Mouse (Mus musculus): ENCODE results near the gene Cldn14. TPM values are rescaled to one million over a fixed set of nuclear protein-coding genes. Genes with fewer than 3 reads are reported as not detected.

The Cldn14 gene
- polyA plus RNA-seq, 1 experiment from 2014 or later = not detected

DNA sequence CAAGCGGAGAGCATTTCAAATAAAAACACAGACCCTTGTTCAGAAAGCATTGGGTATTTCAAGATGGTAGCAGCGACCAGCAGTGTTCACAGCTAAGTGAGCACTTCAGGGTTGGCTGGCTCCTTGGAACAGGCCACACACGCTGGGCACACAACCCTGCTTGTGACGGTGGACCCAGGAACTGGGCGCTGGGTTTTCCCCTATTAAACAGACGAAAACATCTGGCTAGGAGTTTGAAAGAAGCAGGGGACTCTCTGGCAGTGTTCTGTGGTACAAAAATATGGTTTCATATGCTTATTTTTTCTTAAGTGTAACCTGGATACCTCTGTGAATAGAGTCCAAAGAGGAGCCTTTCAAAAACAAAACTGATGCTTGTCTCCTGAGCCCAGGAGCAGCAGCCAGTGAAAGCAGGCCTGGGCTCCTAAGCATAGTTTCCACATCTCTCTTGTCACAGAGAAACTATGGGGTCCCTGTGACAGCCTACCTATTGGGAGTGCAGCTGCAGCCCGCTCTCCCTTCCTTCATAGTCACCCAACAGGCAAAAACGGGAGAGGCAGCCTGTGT lies 82.9 kb downstream of the Cldn14 start:
- no peaks in the 10 kb centered on the region for H3K9me3 ChIP-seq (ENCODE audit: control insufficient read depth, low read length)
- no peaks in the 10 kb centered on the region for H3K27me3 ChIP-seq (replicated peaks; ENCODE audit: control insufficient read depth, insufficient read depth, low read length)
- WGBS = 79% methylated on average over 8 of the region's 8 CpGs
- H3K4me2 ChIP-seq (ENCODE audit: low read length) = no peak overlapping the region
- H3K27ac ChIP-seq (ENCODE audit: low read length) = no peak overlapping the region
- ATAC-seq = no peak
- no peak overlapping the region for H3K4me3 ChIP-seq (replicated peaks; ENCODE audit: low read length)
- H3K36me3 ChIP-seq (ENCODE audit: control insufficient read depth, insufficient read depth) = no peaks in the 10 kb centered on the region
- no peaks in the 10 kb centered on the region for H3K4me1 ChIP-seq (replicated peaks; ENCODE audit: control insufficient read depth, insufficient read depth, low read length)
- H3K9ac ChIP-seq (replicated peaks; ENCODE audit: low read depth, low read length) = no peak overlapping the region

DNA sequence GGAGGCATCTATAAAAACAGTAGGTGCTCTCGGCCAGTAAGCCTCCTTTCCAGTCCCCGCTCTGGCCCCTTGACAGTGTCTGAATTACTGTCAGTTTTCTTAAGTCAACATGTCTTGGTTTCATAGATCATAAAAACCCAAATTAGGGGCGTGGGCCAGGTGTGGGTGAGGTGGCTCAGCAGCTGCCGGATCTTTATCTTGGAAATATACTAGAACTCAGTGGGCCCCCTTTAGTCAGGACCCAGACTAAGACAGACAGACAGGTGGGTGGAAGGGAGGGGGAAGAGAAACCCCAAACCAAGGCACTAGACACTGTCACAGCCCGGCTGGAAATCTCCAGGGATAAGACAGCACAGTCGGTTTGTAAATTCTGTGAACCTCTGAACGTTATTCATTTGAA lies 84.8 kb downstream of the Cldn14 start:
- 74% methylated on average over 7 of the region's 7 CpGs for WGBS
- no peak for ATAC-seq
- Histone ChIP-seq H3K9ac (replicated peaks; ENCODE audit: low read depth, low read length) (no peak overlapping the region), H3K27me3 (replicated peaks; ENCODE audit: control insufficient read depth, insufficient read depth, low read length) (no peaks in the 10 kb centered on the region), H3K4me3 (replicated peaks; ENCODE audit: low read length) (no peak overlapping the region), H3K4me2 (ENCODE audit: low read length) (no peak overlapping the region), H3K4me1 (replicated peaks; ENCODE audit: control insufficient read depth, insufficient read depth, low read length) (no peaks in the 10 kb centered on the region), H3K36me3 (ENCODE audit: control insufficient read depth, insufficient read depth) (no peaks in the 10 kb centered on the region), H3K9me3 (ENCODE audit: control insufficient read depth, low read length) (no peaks in the 10 kb centered on the region), H3K27ac (ENCODE audit: low read length) (no peak overlapping the region)

DNA sequence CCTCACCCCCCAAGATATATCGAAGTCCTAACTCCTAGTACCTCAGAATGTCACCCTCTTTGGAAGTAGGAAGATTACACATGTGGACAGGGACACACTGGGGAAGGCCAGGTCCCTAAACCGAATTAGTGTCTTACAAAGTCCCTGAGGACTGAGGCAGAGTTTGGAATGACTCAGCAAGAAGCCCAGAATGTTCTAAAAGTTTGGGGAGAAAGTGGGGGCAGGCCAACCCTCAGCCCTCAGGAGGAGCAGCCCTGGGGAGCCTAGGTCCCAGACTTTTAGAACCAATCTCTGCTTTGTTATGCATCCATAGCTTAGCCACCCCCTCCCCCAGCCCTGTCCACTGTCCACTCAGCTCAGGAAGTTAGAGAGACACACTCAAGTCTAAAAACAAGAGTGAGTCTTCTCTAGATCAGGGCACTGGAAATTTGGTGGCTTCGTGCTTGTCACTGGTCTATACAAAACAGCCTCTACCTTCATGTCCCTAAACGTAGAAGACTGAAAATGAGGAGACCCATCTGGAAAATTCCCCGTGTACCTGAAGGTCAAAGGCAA lies 85.7 kb downstream of the Cldn14 start:
- WGBS = 83% methylated on average over 5 of the region's 5 CpGs
- no peaks in the 10 kb centered on the region for H3K9me3 ChIP-seq (ENCODE audit: control insufficient read depth, low read length)
- no peaks in the 10 kb centered on the region for H3K36me3 ChIP-seq (ENCODE audit: control insufficient read depth, insufficient read depth)
- no peak overlapping the region for H3K27ac ChIP-seq (ENCODE audit: low read length)
- H3K4me1 ChIP-seq (replicated peaks; ENCODE audit: control insufficient read depth, insufficient read depth, low read length) = no peaks in the 10 kb centered on the region
- no peaks in the 10 kb centered on the region for H3K27me3 ChIP-seq (replicated peaks; ENCODE audit: control insufficient read depth, insufficient read depth, low read length)
- H3K4me3 ChIP-seq (replicated peaks; ENCODE audit: low read length) = no peak overlapping the region
- ATAC-seq = no peak
- no peak overlapping the region for H3K4me2 ChIP-seq (ENCODE audit: low read length)
- no peak overlapping the region for H3K9ac ChIP-seq (replicated peaks; ENCODE audit: low read depth, low read length)

DNA sequence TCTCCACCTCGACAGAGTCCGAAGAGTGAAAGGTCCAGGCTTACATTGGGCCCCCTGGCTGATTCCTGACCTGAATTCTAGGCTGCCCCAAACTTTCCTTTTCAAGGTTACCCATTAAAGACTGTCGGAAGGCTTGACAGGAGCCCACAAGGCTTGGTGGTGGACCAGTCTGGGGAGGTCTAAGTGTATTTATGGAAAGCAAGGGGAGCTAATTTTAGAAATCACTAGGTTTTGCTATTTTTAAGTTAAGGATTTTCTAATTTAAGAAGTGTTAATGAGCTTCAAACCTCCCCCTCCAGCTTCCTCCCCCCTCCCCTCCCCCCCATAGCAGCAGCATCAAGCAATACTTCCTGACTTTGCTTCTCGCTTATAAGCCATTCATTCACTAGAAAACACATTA lies 88.0 kb downstream of the Cldn14 start:
- Histone ChIP-seq H3K27me3 (replicated peaks; ENCODE audit: control insufficient read depth, insufficient read depth, low read length) (no peaks in the 10 kb centered on the region), H3K9me3 (ENCODE audit: control insufficient read depth, low read length) (no peaks in the 10 kb centered on the region), H3K9ac (replicated peaks; ENCODE audit: low read depth, low read length) (no peak overlapping the region), H3K36me3 (ENCODE audit: control insufficient read depth, insufficient read depth) (no peaks in the 10 kb centered on the region), H3K4me2 (ENCODE audit: low read length) (no peak overlapping the region), H3K4me3 (replicated peaks; ENCODE audit: low read length) (no peak overlapping the region), H3K27ac (ENCODE audit: low read length) (no peak overlapping the region), H3K4me1 (replicated peaks; ENCODE audit: control insufficient read depth, insufficient read depth, low read length) (no peaks in the 10 kb centered on the region)
- no peak for ATAC-seq
- 77% methylated on average over 4 of the region's 4 CpGs for WGBS

DNA sequence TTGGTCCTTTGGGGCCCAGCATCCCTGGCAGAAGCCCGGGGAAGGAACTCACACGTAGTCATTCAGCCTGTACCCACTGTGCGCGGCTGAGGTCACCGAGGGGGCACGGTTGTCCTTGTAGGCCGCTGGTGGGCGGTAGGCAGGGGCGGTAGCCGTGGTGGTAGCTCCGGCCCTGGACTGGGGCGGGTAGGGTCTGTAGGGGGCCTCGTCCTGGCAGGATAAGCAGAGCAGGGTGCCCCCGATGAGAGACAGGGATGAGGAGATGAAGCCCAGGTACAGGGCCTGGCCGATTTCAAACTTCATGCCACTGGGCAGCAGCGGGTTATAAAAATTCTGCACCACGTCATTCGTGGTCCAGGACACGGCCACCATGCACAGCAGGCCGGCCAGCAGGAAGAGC lies 89.4 kb downstream of the Cldn14 start:
- no peaks in the 10 kb centered on the region for H3K4me1 ChIP-seq (replicated peaks; ENCODE audit: control insufficient read depth, insufficient read depth, low read length)
- no peak for ATAC-seq

DNA sequence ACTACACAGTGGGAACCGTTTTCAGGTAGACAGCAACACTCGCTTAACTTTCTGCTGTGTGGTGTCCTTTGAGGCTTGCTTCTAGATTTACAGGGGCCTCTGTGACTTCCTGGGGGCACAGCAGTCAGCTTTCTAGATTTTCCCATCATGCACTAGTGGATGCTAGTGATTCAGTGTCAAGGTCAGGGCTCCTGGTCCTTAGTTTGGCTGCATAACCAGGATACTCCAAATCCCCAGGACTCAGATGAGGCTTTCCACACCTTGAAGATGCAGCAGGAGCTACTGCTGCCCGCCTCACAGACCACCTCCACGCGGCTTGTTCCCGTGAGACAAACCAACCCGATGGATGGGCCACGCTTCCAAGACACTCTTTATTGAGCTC lies 90.0 kb downstream of the Cldn14 start:
- WGBS = 66% methylated on average over 8 of the region's 8 CpGs
- H3K4me2 ChIP-seq (ENCODE audit: low read length) = peak overlapping the region; percentile 12; the same call in 1 of the 2 replicates
- H3K4me3 ChIP-seq (replicated peaks; ENCODE audit: low read length) = no peak overlapping the region
- H3K27me3 ChIP-seq (replicated peaks; ENCODE audit: control insufficient read depth, insufficient read depth, low read length) = no peaks in the 10 kb centered on the region
- ATAC-seq = no peak
- H3K36me3 ChIP-seq (ENCODE audit: control insufficient read depth, insufficient read depth) = no peaks in the 10 kb centered on the region
- H3K27ac ChIP-seq (ENCODE audit: low read length) = no peak overlapping the region
- no peaks in the 10 kb centered on the region for H3K9me3 ChIP-seq (ENCODE audit: control insufficient read depth, low read length)
- H3K4me1 ChIP-seq (replicated peaks; ENCODE audit: control insufficient read depth, insufficient read depth, low read length) = no peaks in the 10 kb centered on the region
- no peak overlapping the region for H3K9ac ChIP-seq (replicated peaks; ENCODE audit: low read depth, low read length)

More for the DNA sequence above, 89.4 kb downstream of the Cldn14 start:
- no peaks in the 10 kb centered on the region for H3K27me3 ChIP-seq (replicated peaks; ENCODE audit: control insufficient read depth, insufficient read depth, low read length)
- no peaks in the 10 kb centered on the region for H3K9me3 ChIP-seq (ENCODE audit: control insufficient read depth, low read length)
- 82% methylated on average over 20 of the region's 20 CpGs for WGBS
- H3K9ac ChIP-seq (replicated peaks; ENCODE audit: low read depth, low read length) = no peak overlapping the region
- no peak overlapping the region for H3K4me2 ChIP-seq (ENCODE audit: low read length)
- no peak overlapping the region for H3K4me3 ChIP-seq (replicated peaks; ENCODE audit: low read length)
- no peak overlapping the region for H3K27ac ChIP-seq (ENCODE audit: low read length)
- H3K36me3 ChIP-seq (ENCODE audit: control insufficient read depth, insufficient read depth) = no peaks in the 10 kb centered on the region

DNA sequence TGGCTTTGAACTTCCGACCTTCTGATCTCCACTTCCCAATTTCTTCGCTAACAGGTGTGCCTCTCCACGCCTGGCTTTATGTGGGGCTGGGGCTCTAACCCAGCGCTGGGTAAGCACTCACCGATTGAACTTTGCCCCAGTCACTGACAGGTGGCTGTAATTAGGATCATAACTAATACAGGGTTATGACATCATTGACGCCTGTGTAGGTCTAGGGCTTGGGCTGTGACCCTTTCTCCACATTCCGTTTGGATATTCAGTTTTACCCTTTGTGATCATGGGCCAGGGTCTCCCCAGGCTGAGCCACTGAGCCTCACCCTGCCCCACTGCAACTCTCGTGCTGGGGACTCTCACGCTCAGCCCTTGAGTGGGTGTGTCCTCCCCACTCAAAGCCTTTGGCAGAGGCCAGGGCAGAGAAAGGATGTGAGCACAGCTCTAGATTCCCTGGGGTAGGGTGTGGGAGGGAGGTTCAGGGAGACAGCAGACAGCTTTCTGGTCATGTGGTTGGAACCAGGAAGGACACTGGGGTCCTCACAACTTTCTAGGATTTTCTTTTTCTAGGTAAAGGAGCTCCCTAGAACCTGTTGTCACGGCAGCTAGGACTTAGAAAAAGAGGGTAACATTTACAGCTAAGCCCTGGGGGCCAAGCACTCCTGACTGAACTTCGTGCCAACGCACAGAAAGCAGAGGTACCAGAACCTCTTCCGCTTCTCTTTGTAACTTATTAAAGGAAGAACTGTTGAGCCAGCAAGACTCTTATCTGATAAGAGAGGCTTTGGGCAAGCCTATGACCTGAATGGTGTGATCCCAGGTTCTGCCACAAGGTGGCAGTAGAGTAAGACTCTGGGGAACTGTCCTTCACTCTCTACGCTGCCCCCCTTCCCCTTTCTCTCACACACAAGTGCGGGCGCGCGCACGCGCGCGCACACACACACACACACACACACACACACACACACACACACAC lies 90.6 kb downstream of the Cldn14 start:
- no peak overlapping the region for H3K9ac ChIP-seq (replicated peaks; ENCODE audit: low read depth, low read length)
- ATAC-seq = peak; percentile 23; the same call in 1 of the 2 replicates
- no peaks in the 10 kb centered on the region for H3K27me3 ChIP-seq (replicated peaks; ENCODE audit: control insufficient read depth, insufficient read depth, low read length)
- no peaks in the 10 kb centered on the region for H3K36me3 ChIP-seq (ENCODE audit: control insufficient read depth, insufficient read depth)
- H3K4me2 ChIP-seq (ENCODE audit: low read length) = peak overlapping the region; percentile 12; the same call in 1 of the 2 replicates
- no peak overlapping the region for H3K27ac ChIP-seq (ENCODE audit: low read length)
- H3K4me3 ChIP-seq (replicated peaks; ENCODE audit: low read length) = no peak overlapping the region
- H3K9me3 ChIP-seq (ENCODE audit: control insufficient read depth, low read length) = no peaks in the 10 kb centered on the region
- H3K4me1 ChIP-seq (replicated peaks; ENCODE audit: control insufficient read depth, insufficient read depth, low read length) = no peaks in the 10 kb centered on the region
- WGBS = 40% methylated on average over 20 of the region's 22 CpGs

DNA sequence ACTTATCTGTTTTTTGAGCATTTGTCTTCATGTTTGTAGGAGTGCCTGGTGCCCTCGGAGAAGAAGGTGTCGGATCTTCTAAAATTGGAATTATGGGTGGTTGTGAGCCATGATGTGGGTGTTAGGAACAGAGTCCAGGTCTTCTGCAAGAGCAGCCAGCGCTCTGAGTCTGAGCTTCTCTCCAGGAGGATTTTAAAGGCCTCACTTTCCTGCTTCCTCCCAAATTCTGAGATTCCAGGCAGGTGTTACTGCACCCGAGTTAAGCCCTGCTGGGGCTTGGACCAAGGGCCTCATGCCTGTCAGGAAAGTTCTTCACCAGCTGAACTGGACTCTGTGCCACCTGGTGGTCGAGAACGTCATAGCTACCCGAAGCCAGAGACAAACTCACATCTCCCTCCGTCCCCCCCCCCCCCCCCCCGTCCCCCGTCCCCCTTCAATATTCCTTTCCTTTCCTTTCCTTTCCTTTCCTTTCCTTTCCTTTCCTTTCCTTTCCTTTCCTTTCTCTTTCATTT lies 93.2 kb downstream of the Cldn14 start:
- Histone ChIP-seq H3K27me3 (replicated peaks; ENCODE audit: control insufficient read depth, insufficient read depth, low read length) (no peaks in the 10 kb centered on the region), H3K9me3 (ENCODE audit: control insufficient read depth, low read length) (no peaks in the 10 kb centered on the region), H3K4me1 (replicated peaks; ENCODE audit: control insufficient read depth, insufficient read depth, low read length) (no peaks in the 10 kb centered on the region), H3K36me3 (ENCODE audit: control insufficient read depth, insufficient read depth) (no peaks in the 10 kb centered on the region), H3K27ac (ENCODE audit: low read length) (no peak overlapping the region), H3K9ac (replicated peaks; ENCODE audit: low read depth, low read length) (no peak overlapping the region), H3K4me2 (ENCODE audit: low read length) (no peak overlapping the region), H3K4me3 (replicated peaks; ENCODE audit: low read length) (no peak overlapping the region)
- no peak for ATAC-seq
- 29% methylated on average over 10 of the region's 10 CpGs for whole genome bisulfite sequencing

DNA sequence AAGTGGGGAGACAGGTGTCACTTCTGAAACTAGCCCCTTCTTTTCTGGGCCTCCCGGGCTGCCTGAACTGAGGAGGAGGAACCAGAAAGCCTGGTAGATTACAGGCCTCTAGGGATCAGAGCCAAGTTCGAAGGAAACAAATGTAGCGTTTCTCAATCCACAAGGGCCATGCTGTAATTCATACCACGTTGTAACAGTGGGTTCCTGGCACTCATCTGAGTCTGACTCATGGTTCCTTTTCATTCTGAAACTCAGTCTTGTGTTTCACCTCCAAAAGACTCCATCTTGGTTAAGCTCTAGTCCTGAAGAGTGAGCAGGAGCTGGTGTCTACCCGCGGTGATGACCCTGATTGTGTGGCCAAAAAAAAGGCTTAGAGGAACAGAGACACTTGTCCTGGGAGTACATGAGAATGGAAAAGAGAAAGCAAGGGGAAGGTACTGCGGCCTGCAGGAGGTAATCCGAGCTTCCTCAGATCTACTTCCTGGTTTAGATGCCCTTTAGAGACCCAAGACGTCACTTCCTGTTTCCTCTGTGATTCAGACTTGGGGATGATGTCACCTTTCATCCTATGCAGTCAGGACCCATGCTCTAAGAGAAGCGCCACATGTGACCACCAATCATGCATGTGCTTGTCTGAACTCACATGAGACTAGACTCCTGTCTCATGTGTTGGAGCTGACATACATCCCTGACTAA lies 94.6 kb downstream of the Cldn14 start:
- Histone ChIP-seq H3K36me3 (ENCODE audit: control insufficient read depth, insufficient read depth) (no peaks in the 10 kb centered on the region), H3K9ac (replicated peaks; ENCODE audit: low read depth, low read length) (no peak overlapping the region), H3K9me3 (ENCODE audit: control insufficient read depth, low read length) (no peaks in the 10 kb centered on the region), H3K4me1 (replicated peaks; ENCODE audit: control insufficient read depth, insufficient read depth, low read length) (no peaks in the 10 kb centered on the region), H3K27me3 (replicated peaks; ENCODE audit: control insufficient read depth, insufficient read depth, low read length) (no peaks in the 10 kb centered on the region), H3K27ac (ENCODE audit: low read length) (no peak overlapping the region), H3K4me2 (ENCODE audit: low read length) (no peak overlapping the region), H3K4me3 (replicated peaks; ENCODE audit: low read length) (no peak overlapping the region)
- ATAC-seq = no peak
- 69% methylated on average over 10 of the region's 10 CpGs for WGBS

All from forebrain, embryonic 16.5 days (tissue).